In the genomic region with DNA sequence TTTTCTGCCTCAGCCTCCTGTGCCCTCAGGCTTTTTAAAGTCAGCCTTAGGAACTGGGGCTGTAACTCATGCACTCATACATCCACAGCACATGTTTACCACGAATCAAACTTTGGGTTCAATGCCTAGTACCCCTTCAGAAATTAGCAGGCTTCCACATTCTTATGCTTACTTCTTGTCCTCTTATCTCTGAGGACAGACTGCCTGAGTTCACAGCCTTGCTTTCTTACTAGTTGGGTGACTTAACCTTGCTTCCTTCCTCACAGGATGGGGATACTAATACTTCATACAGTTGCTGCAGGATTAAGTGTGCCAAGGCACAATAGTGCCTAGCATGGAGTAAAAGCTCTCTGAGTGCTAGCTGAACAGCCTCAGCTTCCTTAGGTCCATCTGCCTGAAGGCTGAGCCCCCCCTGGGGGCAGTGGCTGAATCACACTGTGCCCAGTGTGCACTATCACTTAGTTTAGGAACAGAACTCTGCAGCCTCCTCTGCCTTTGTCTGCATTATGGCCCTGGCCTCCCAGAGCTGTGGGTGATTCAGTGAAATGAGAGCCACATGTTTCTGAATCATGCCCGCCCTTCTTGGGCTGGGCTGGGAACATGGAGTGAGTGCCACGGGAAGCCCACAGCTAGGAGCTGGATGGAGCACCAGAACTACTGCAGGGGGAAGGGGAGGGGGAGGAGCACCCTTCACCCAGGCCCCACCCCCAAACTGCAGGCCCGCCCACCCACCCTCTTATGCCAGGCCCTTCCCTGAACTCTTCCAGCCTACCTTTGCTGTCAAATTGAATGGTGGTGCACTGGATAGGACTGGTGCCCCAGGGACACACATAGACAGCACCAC, we compare ENCODE assay signal across 7 mouse cellular contexts. TPM values are rescaled to one million over a fixed set of nuclear protein-coding genes. Genes with fewer than 3 reads are reported as not detected.
DNase-seq lines count a peak whose midpoint lies in the region; ATAC-seq and TF ChIP-seq lines count a peak whose summit lies in the region.

No protein-coding gene starts in this region.

- peak; percentile 61 for ATAC-seq in midbrain, embryonic 11.5 days (ENCODE audit: low FRiP score)
- no peak for ATAC-seq in midbrain, postnatal 0 days (ENCODE audit: low FRiP score)
- ATAC-seq in kidney, embryonic 16.5 days (ENCODE audit: low FRiP score, low TSS enrichment): peak; percentile 52
- ATAC-seq in stomach, postnatal 0 days (ENCODE audit: low FRiP score, low TSS enrichment): peak; percentile 50

- no peak for TF ChIP-seq CTCF in midbrain, postnatal 0 days (IDR thresholded peaks at IDR 0.05)
- no peak for TF ChIP-seq CTCF in stomach, postnatal 0 days (IDR thresholded peaks at IDR 0.05; ENCODE audit: low read depth)

- WGBS in midbrain, embryonic 11.5 days: 51% methylated on average over 4 of the region's 4 CpGs
- 44% methylated on average over 4 of the region's 4 CpGs for WGBS in midbrain, postnatal 0 days
- 31% methylated on average over 4 of the region's 4 CpGs for WGBS in embryonic facial prominence, embryonic 10.5 days
- WGBS in kidney, embryonic 16.5 days: 45% methylated on average over 4 of the region's 4 CpGs
- 46% methylated on average over 4 of the region's 4 CpGs for WGBS in stomach, postnatal 0 days

- H3K9me3 ChIP-seq in midbrain, embryonic 11.5 days (ENCODE audit: control insufficient read depth, low read length): no peaks in the 10 kb centered on the region
- no peaks in the 10 kb centered on the region for H3K9me3 ChIP-seq in midbrain, postnatal 0 days (ENCODE audit: low read length)
- no peaks in the 10 kb centered on the region for H3K9me3 ChIP-seq in embryonic facial prominence, embryonic 10.5 days
- H3K9me3 ChIP-seq in kidney, embryonic 16.5 days (ENCODE audit: low read length): no peaks in the 10 kb centered on the region
- H3K9me3 ChIP-seq in stomach, postnatal 0 days (ENCODE audit: control insufficient read depth, low read length): no peaks in the 10 kb centered on the region

- TF ChIP-seq EP300 in stomach, postnatal 0 days (optimal IDR thresholded peaks at IDR 0.05): no peak

- no peak overlapping the region for H3K27ac ChIP-seq in midbrain, embryonic 11.5 days (ENCODE audit: low read depth, low read length)
- no peak overlapping the region for H3K27ac ChIP-seq in midbrain, postnatal 0 days (ENCODE audit: low read depth, low read length)
- peak overlapping the region; percentile 86 for H3K27ac ChIP-seq in embryonic facial prominence, embryonic 10.5 days (replicated peaks)
- H3K27ac ChIP-seq in kidney, embryonic 16.5 days (ENCODE audit: low read length): peak overlapping the region; percentile 44; the same call in 1 of the 2 replicates
- H3K27ac ChIP-seq in stomach, postnatal 0 days (replicated peaks): 0 out of 2 replicates have a peak overlapping the region, but pooled peaks have one; percentile 35

- H3K4me1 ChIP-seq in midbrain, embryonic 11.5 days (ENCODE audit: control insufficient read depth, insufficient read depth, low read length): no peaks in the 10 kb centered on the region
- no peaks in the 10 kb centered on the region for H3K4me1 ChIP-seq in midbrain, postnatal 0 days (ENCODE audit: insufficient read depth, low read length)
- H3K4me1 ChIP-seq in embryonic facial prominence, embryonic 10.5 days: peaks cover 27% of the 10 kb centered on the region
- peaks cover 24% of the 10 kb centered on the region for H3K4me1 ChIP-seq in kidney, embryonic 16.5 days (ENCODE audit: insufficient read depth, low read length)
- 0 out of 2 replicates have a peak, but pooled peaks cover 2% of the 10 kb centered on the region for H3K4me1 ChIP-seq in stomach, postnatal 0 days (replicated peaks; ENCODE audit: control insufficient read depth, insufficient read depth)

- H3K4me2 ChIP-seq in midbrain, embryonic 11.5 days: no peak overlapping the region
- H3K4me2 ChIP-seq in midbrain, postnatal 0 days (ENCODE audit: low read depth, low read length, poor library complexity, severe bottlenecking): no peak overlapping the region
- no peak overlapping the region for H3K4me2 ChIP-seq in kidney, embryonic 16.5 days (replicated peaks; ENCODE audit: low read depth, low read length)
- no peak overlapping the region for H3K4me2 ChIP-seq in stomach, postnatal 0 days (replicated peaks; ENCODE audit: low read depth)

- H3K4me3 ChIP-seq in midbrain, embryonic 11.5 days (ENCODE audit: low read depth, low read length): no peak overlapping the region
- no peak overlapping the region for H3K4me3 ChIP-seq in midbrain, postnatal 0 days (ENCODE audit: low read depth, low read length)
- H3K4me3 ChIP-seq in embryonic facial prominence, embryonic 10.5 days: peak overlapping the region; percentile 19; the same call in 1 of the 2 replicates
- H3K4me3 ChIP-seq in kidney, embryonic 16.5 days (ENCODE audit: low read length): no peak overlapping the region
- no peak overlapping the region for H3K4me3 ChIP-seq in stomach, postnatal 0 days (ENCODE audit: low read depth, low read length)

- DNase-seq in midbrain, embryonic 11.5 days (ENCODE audit: low spot score, missing footprints): no peak
- no peak for DNase-seq in midbrain, postnatal 0 days (ENCODE audit: low spot score)
- DNase-seq in embryonic facial prominence, embryonic 10.5 days (ENCODE audit: low spot score): peak; percentile 70
- DNase-seq in stomach, postnatal 0 days (ENCODE audit: low spot score): no peak
- DNase-seq in spleen, adult 18-20 months: no peak
- no peak for DNase-seq in urinary bladder, postnatal 4 days (ENCODE audit: low spot score in 2 of 2)

- no peak overlapping the region for H3K9ac ChIP-seq in midbrain, embryonic 11.5 days (ENCODE audit: low read length)
- H3K9ac ChIP-seq in midbrain, postnatal 0 days (replicated peaks; ENCODE audit: low read length, poor library complexity, severe bottlenecking): no peak overlapping the region
- H3K9ac ChIP-seq in kidney, embryonic 16.5 days (replicated peaks; ENCODE audit: low read length): no peak overlapping the region
- H3K9ac ChIP-seq in stomach, postnatal 0 days (ENCODE audit: low read length): no peak overlapping the region

- no peaks in the 10 kb centered on the region for H3K27me3 ChIP-seq in midbrain, embryonic 11.5 days (ENCODE audit: control insufficient read depth, insufficient read depth, low read length)
- H3K27me3 ChIP-seq in midbrain, postnatal 0 days (ENCODE audit: insufficient read depth, low read length): no peaks in the 10 kb centered on the region
- no peaks in the 10 kb centered on the region for H3K27me3 ChIP-seq in embryonic facial prominence, embryonic 10.5 days (replicated peaks; ENCODE audit: low read depth, poor library complexity, severe bottlenecking)
- no peaks in the 10 kb centered on the region for H3K27me3 ChIP-seq in kidney, embryonic 16.5 days (ENCODE audit: insufficient read depth, low read length)
- no peaks in the 10 kb centered on the region for H3K27me3 ChIP-seq in stomach, postnatal 0 days (ENCODE audit: control insufficient read depth, insufficient read depth, low read length)

- no peaks in the 10 kb centered on the region for H3K36me3 ChIP-seq in midbrain, embryonic 11.5 days (ENCODE audit: control insufficient read depth, insufficient read depth, low read length)
- no peaks in the 10 kb centered on the region for H3K36me3 ChIP-seq in midbrain, postnatal 0 days (ENCODE audit: insufficient read depth, low read length)
- H3K36me3 ChIP-seq in embryonic facial prominence, embryonic 10.5 days (replicated peaks): peaks cover 43% of the 10 kb centered on the region
- peaks cover 16% of the 10 kb centered on the region for H3K36me3 ChIP-seq in kidney, embryonic 16.5 days (ENCODE audit: insufficient read depth, low read length)
- H3K36me3 ChIP-seq in stomach, postnatal 0 days (ENCODE audit: control insufficient read depth, insufficient read depth, low read length): peaks cover 7% of the 10 kb centered on the region; the same call in 1 of the 2 replicates

RNA-seq across cellular contexts. Expression of gene Itga5, which starts 8.1 kb away (rescaled TPM):
- polyA plus RNA-seq in midbrain, embryonic 11.5 days (2014; fragmentation: Nextera tagmentation; extraction: Ambion mirVana): 15.9 and 18.1 TPM in 2 replicates
- 4.8 and 6.8 TPM in 2 replicates for total RNA-seq in midbrain, postnatal 0 days (2014; rRNA removed)
- polyA plus RNA-seq in midbrain, postnatal 0 days (2015; fragmentation: Nextera tagmentation; extraction: Ambion mirVana): 3.8 TPM in 2 replicates
- polyA plus RNA-seq in embryonic facial prominence, embryonic 10.5 days (2016; fragmentation: Nextera tagmentation; extraction: Ambion mirVana): 29.5 and 29.7 TPM in 2 replicates
- 40.7 and 44.3 TPM in 2 replicates for polyA plus RNA-seq in kidney, embryonic 16.5 days (2015; fragmentation: Nextera tagmentation; extraction: Ambion mirVana)
- 28.7 and 36.2 TPM in 2 replicates for polyA plus RNA-seq in stomach, postnatal 0 days (2015; fragmentation: Nextera tagmentation; extraction: Ambion mirVana)

RNA-seq across cellular contexts. Expression of gene Zfp385a, which starts 18.6 kb away (rescaled TPM):
- 19.4 and 24.3 TPM in 2 replicates for polyA plus RNA-seq in midbrain, embryonic 11.5 days (2014; fragmentation: Nextera tagmentation; extraction: Ambion mirVana)
- 22.0 and 26.5 TPM in 2 replicates for total RNA-seq in midbrain, postnatal 0 days (2014; rRNA removed)
- 26.9 and 28.8 TPM in 2 replicates for polyA plus RNA-seq in midbrain, postnatal 0 days (2015; fragmentation: Nextera tagmentation; extraction: Ambion mirVana)
- 22.1 and 22.7 TPM in 2 replicates for polyA plus RNA-seq in embryonic facial prominence, embryonic 10.5 days (2016; fragmentation: Nextera tagmentation; extraction: Ambion mirVana)
- polyA plus RNA-seq in kidney, embryonic 16.5 days (2015; fragmentation: Nextera tagmentation; extraction: Ambion mirVana): 12.4 and 14.4 TPM in 2 replicates
- 6.0 and 7.4 TPM in 2 replicates for polyA plus RNA-seq in stomach, postnatal 0 days (2015; fragmentation: Nextera tagmentation; extraction: Ambion mirVana)

RNA-seq across cellular contexts. Expression of gene Gpr84, which starts 48.1 kb away (rescaled TPM):
- 0.12 and 0.23 TPM in 2 replicates for polyA plus RNA-seq in midbrain, embryonic 11.5 days (2014; fragmentation: Nextera tagmentation; extraction: Ambion mirVana)
- total RNA-seq in midbrain, postnatal 0 days (2014; rRNA removed): 0.27 TPM in 1 of 2 replicates, not detected in the other
- polyA plus RNA-seq in midbrain, postnatal 0 days (2015; fragmentation: Nextera tagmentation; extraction: Ambion mirVana): 0.29 and 0.37 TPM in 2 replicates
- 0.16 and 0.29 TPM in 2 replicates for polyA plus RNA-seq in embryonic facial prominence, embryonic 10.5 days (2016; fragmentation: Nextera tagmentation; extraction: Ambion mirVana)
- 0.30 and 0.67 TPM in 2 replicates for polyA plus RNA-seq in kidney, embryonic 16.5 days (2015; fragmentation: Nextera tagmentation; extraction: Ambion mirVana)
- 0.30 and 0.46 TPM in 2 replicates for polyA plus RNA-seq in stomach, postnatal 0 days (2015; fragmentation: Nextera tagmentation; extraction: Ambion mirVana)

Comparison
In these comparisons a context has a peak if more than half of its experiments do, and no peak if none do; other contexts are left out.
1. H3K27ac ChIP-seq: peak in embryonic facial prominence, embryonic 10.5 days (single experiment), kidney, embryonic 16.5 days (single experiment) and stomach, postnatal 0 days (single experiment); none in midbrain, embryonic 11.5 days (single experiment) and midbrain, postnatal 0 days (single experiment).